Mouse (Mus musculus) E14TG2a.4 (cell line): ENCODE data around the gene Mindy3.

Experiments used
- CTCF ChIP-seq: conservative IDR thresholded peaks from 2 replicates; pipeline ENCODE4 v1.5.1; 2014; ENCODE audit warnings: low read length
- NANOG ChIP-seq: IDR thresholded peaks from 2 replicates; pipeline ENCODE4 v1.6.1; 2014; ENCODE audit warnings: borderline replicate concordance, low read length, mixed read lengths

- TF ChIP-seq CTCF (no peak), NANOG (no peak)
Observed at GRCm38 (mm10) chr2:12300449-12301228, 118.6 kb downstream of the Mindy3 start.
